Mouse (Mus musculus): ENCODE results near the gene Igf1r.

Igf1r gene

DNA sequence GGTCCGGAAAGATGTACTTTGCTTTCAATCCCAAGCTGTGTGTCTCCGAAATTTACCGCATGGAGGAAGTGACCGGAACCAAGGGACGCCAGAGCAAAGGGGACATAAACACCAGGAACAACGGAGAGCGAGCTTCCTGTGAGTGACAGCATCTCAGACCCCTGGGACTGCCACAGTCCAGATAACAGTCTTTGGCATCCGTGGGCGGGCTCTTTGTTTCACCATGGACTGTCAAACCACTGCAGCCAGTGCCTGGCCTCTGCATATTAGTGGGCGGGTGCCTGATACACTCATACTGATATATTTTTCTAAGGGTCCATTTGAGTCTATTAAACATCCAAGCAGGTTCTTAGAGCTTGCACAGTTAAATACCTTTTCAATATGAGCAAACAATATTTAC lies 230.8 kb downstream of the Igf1r start:
- no peak for DNase-seq

DNA sequence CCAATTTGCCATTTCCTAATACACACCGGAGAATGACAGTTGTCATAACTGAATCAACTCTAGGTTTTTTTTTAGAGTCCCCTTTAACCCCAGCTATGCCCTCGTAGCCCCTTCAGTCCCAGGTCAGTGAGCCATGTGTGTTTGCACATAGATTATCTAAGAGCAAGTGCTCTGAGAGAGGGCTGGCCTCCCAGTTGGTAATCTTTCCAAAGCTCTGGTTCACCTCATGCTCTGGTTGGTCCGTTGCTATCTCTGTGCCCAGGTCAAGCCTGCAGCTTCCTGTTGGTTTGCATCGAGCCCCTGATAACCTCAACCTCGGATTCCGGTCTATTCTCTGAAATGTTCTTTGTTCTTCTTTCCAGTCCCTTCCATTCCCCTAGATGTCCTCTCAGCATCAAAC lies 236.6 kb downstream of the Igf1r start:
- DNase-seq: no peak

DNA sequence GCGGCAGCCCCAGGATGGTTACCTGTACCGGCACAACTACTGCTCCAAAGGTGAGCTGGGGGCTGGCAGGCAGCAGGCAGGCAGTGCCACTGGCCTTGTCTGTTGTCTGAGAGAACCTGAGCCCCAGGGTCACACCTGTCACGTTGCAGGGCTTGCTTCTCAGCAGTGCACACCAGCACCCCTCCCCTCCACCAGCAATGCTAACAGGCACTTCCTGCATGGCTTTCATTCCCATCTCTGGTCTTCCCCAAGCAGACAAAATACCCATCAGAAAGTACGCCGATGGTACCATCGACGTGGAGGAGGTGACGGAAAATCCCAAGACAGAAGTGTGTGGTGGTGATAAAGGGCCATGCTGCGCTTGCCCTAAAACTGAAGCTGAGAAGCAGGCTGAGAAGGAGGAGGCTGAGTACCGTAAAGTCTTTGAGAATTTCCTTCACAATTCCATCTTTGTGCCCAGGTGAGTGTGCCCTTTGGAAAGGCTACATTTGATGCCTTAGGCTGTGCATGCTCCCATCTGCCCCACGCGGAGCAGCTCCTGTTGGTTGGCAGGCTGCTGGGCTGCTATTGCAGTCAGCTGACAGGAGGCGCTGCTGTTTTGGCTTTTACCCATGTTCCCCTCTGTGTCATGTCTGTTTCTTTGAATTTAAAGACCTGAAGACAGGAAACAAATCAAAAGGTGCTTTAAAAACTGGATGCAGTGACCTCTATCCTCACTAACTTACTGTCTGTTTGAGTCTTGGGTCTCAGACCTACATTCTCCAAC lies 237.2 kb downstream of the Igf1r start:
- DNase-seq: peak in 1 of 2 experiments; percentile 10

DNA sequence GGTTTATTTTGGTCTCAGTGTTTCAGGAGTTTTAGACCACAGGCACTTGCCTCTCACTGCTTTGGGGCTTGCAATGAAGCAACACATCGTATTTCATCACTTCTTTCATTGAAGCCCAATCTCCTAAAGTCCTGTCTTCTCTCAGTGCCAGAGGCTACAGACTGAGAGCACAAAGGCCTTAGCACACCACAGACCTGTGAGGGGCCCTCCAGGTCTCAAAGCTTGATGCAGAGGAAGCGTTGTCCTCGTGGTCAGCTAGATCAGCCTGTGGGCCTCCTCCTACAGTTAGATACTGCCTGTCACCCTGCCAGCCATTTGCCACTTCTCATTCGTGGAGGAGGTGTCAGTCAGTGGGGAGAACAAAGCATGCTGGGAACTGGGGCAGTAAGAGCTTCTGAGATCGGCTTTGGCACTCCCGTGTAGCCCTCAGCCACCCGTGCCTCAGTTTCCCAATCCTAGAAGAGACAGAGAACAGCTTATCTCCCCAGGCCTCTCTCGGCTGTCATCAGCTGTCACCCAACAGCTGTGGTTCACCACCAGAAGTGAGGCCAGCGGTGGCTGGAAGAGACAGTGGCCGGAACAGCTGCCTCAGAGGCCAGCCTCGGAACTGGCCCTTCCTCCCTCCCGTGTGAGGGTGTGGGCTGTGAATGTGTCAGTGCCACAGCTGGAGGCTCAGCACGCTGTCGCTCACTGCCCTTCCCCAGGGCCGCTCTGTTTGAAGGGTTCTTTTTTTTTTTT lies 241.5 kb downstream of the Igf1r start:
- DNase-seq: no peak

DNA sequence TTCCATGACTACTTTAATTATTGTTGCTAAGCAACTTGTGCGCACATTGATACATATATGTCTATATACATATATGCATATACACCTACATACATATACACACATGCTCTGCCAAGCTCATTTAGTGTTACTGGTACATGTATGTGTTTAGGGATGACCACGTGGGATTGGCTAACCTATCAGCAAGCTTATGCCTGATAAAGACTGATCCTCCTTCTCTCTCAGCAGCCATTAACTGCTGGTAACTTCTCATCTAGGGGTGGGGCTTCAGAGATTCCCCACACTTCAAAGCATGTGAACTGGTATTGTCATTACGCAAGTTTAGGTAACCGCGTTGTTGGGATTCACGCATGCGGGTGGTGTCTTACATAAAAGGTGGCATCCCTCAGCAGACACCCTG lies 247.0 kb downstream of the Igf1r start:
- DNase-seq: no peak

DNA sequence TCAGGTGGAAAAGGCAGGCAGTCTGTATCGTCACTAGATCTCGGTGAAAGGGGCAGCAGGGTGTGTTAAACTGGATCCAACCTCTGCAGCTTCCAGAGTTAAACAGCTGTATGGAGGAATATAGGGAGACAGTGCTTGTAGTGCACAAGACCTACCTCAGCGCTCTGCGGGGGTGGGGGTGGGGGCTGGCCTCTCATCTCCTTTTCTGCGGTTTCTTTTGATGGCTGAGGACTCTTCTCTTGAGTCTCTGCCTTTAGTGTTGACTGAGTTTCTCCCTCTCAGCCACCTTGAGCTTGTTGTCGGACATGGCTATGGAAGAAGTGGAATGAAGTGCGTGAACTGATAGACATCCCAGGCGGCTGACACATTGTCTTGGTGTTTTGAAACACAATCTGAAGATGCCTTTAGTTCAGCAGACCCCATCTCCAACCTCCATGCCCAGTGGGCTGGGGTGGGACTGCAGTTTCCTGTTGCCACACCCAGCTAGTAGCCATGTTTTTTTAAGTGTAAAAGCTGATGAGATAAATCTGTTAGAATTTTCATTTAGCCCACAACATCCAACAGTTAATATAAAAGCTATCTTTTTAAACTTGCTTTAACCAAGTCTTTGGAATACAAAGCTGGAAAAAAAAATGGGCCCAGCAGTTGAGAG lies 253.3 kb downstream of the Igf1r start:
- no peak for DNase-seq

DNA sequence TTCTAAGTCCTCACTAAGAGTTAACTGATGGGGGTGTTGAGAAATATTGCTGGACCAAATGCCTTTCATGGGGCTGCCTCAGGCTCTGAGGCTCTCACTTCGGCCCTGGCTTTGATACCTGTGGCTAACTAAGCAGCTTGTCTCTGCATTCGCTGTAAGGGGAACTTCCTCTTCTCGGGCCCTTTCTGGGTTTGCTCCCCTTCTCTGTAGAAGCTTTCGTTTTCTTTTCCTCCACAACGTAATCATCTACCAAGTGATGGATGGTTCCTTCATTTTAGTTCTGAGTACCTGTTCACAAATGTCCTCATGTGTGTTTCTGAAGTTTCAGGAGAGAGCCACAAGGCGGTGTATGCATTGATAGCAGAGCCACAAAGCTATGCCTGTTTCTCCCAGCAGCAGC lies 256.4 kb downstream of the Igf1r start:
- DNase-seq: peak in 1 of 2 experiments; percentile 15

DNA sequence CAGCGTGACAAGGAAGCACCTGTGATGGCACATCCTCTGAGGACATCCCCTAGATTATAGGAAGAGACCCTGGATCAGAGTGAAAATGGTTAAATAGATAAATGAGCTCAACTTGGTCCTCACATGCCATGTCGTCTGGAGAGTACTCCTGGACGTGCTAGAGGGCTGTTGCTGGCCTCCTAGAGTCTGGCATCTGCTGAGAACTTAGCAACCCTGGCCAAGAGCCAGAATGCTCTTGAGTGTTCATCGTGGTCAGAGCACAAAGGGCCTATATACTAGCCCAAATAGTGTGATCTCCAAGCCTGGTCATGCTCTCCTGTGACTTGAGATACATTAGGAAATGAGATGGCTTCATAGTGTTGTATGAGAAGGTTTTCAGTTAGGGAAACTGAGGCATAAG lies 257.8 kb downstream of the Igf1r start:
- no peak for DNase-seq

DNA sequence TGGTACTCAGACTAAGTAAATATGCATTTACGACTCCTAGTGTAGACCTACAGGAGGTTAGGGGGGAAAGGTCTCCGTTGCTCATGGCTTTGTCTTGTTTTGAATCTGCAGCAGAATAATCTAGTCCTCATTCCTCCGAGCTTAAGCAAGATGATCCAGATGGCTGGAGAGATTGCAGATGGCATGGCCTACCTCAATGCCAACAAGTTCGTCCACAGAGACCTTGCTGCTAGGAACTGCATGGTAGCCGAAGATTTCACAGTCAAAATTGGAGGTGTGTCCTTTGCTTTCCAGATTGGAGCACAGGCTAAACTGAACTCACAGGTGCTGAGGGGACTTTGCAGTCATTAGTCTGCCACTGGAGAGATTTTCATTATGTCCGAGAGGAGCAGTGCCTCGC lies 259.3 kb downstream of the Igf1r start:
- DNase-seq: no peak

DNA sequence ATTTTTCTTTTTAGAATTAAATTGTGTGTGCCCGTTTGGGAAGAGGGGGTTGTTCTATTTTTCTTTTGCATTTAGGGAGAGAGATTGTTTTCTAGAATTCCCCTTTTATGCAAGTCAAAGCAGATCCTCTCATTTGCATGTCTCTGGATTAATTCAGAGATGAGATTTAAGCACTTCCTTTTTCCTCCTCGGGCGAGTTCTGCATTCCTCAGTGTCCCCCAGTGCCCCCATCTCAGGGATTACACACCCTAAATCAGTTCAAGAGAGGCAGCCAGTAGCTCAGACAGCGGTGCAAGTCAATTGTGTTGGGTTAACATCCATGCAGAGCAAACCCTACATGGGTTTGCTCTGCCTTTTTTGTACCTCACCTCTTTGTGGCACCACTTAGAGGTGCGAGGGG lies 261.2 kb downstream of the Igf1r start:
- no peak for DNase-seq

DNA sequence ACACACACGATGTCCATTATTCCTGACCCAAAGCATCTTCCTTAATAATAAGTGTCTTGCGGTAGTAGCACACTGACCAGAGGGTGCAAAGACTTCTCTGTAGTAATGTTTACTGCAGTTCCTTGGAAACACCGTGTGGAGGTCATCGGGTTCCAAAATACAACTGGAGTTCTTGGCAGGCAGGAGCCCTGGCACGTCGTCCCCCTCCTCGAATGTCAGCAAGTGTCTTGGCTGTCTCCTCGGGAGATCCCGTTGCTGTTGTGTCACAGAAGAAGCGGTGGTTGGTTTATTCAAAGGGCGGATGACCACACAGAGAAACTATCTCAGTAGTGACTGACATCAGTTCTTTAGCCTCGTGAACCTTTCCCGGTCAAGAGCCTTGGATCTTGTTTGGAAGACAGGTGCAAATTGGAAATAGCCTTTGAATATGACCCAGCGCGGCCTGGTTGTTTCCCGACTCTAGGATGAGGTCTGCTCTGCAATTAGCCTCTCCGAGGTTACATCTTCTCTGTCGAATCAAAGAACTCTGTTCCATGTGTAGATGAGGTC lies 263.0 kb downstream of the Igf1r start:
- no peak for DNase-seq

DNA sequence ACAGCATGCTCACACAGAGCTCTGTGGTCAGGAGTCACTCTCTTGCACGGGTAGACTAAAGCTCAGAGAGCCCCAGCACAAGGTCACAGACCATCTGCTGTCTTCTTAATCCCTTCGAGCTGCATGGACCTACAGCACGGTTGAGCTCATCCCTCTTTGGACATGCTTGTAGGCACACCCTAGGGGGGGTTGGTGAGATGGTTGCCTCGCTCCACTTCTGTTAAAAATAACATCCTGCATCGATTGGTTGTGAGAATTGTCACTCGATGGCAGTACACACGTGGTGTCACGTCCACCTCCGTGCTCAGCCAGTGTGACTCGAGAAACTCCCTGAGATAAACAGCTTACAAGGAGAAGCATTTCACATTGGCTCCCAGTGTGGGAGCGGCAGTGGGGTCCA lies 266.3 kb downstream of the Igf1r start:
- no peak for DNase-seq

DNA sequence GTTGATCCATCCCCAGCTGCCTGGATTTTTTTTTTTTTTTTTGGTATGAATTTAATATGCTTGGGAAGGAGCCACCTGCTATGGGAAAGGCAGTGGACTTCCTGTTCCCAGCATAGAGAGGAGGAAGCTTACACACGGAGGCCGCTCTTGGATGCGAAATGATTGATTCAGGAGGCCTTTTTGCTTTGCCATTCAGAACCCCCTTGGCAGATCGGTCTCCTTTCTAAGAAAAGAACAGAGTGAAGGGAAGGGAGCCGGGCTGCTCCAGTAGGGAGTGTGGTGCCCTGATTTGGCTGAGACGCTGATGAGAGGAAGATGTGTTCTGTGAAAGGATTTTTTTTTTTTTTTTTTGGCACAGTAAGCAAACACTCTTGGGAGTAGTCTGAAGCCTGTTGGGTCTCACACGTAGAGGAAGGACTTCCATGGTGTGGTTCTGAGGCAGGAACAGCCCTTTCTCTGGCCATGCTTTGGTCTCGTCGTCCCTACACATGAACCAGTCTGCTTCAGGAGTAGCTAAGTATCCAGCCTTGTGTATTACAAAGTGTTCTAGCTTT lies 269.1 kb downstream of the Igf1r start:
- DNase-seq: no peak

DNA sequence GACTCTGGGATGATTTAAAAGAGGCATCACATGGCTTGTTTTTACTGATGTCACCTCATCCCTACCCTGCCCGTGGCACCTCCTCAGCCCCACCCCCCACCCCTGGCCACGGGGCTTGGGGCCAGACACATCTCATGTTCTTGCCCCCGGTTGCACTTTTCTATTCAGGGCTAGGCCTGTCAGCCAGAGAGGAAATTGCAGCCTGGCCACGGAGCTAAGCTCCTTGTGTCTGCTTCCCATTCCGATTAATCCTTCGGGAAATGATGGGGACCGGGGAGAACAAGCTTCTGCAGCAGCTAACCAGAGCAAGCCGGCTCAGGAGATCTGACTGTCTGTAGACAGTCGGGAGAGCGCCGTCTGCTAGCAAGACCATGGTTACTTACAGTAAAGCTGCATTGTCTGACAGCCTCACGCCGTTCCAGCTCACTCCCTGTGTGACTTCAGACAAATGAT lies 270.8 kb downstream of the Igf1r start:
- DNase-seq: no peak

DNA sequence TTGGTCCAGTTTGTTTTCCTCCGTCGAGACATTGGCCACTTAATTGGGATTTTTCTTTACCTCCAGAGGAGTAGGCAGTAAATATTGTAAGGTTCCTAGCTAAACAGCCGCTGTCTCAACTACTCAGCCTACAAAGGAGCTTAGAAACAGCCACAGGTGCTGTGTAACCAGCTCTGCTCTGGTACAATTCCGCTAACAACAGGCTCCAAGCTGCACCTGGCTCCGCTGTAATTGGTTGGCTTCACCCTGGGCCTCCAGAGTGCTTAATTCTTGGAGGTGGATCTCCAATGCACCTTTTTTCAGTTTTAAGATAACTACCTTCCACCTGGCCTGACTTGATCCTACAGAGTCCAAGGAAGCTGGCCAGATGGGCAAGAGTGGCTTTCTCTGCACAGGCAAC lies 271.4 kb downstream of the Igf1r start:
- no peak for DNase-seq

DNA sequence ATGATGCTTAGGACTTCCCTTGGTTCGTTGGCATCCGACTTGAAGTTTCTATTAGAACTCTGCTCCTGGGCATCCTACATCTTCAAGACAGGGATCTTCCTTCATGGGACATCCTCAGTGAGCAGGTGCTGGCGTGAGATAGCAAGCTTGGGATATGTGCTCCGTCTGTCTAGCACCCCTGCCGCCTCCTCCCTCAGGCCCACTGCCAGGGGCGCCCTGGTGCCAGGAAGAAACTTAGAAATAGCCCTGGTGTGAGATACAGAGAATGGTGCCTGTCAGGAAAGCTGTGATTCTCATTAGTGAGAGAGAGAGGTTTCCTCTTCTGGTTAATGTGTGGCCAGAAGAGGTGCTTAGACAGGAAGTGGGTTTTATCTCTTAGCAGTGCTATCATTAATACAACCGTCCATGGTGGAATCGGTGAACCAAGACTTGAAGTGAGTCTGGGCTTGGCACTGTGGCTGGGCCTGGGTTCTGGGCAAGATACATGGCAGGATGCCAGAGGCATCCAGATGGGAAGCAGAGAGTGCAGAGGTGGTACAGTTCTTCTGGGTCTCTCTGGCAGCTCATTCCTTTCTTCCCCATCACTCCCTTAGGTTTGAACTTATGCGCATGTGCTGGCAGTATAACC lies 272.9 kb downstream of the Igf1r start:
- no peak for DNase-seq

DNA sequence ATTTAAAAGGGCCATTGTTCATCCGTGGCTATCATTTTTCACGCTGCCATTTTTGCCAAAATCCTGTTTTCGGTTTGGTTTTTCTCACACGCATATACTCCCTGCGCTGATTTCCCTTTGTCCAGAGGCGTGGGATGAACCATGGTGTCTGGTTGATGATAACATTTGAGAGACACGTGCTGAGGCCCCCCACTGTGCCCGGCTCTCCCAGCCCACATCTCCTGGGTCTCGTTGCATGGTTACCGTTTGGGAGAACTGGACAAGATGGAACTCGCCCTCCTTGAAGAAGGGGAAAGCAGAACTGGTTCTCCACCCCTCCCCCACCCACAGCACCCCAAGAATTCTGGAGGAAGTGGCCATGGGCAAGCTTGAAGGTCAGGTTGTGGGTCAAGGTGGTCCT lies 274.4 kb downstream of the Igf1r start:
- DNase-seq: no peak

DNA sequence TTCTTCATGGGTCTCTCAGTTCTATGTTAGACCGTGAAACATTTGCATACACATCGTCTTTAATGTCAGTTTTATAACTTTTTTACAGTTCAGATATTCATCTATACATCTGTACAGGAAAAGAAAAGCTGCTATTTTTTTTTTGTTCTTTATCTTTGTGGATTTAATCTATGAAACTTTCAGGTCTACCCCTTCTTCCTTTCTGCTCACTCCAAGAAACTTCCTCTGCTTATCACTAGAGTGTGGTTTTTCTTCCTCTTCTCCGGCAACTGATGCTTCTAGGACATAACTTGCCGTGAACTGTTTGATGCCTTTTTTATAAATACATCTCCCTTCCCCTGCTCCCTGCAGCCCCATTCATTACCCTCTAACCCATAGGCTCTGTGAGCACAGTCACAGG lies 275.0 kb downstream of the Igf1r start:
- no peak for DNase-seq

DNA sequence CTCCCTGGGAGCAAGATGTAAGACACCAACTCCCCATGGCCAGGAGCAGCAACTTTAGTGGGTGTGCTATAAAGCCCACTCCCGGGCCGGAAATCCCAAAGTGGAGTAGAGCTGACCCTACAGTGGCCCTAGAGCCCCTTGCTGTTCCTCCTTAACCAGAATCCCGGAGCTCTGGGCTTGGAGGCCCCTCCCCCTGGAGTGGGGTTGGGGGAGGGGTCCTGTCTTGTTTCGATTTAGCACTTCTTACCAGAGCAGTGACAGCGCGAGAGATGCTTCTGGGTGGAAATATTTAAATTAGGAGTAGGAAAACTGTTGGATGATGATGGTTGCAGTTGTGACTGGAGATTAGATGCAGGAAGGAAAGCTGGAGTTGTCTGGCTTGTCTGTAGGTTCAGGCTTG lies 275.9 kb downstream of the Igf1r start:
- DNase-seq: no peak

DNA sequence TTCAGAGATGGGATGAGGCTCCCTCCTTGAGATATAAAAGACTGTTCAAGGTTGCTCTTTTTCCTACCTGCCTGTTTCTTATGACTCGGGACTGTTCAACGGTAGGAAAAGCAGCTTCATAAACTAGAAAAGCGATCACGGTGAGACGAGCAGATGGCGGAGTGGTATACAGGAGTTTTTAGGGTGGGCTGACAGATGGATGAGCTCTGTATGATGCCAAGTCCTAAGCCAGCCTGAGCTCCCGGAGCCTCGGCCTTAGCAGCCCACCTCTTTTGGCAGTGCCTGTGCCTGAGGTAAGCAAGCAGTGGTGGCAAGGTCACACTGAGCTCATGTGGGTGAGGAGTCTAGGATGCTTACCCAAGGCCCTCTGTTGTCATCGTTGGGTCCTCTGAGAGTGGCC lies 278.2 kb downstream of the Igf1r start:
- DNase-seq: no peak

DNA sequence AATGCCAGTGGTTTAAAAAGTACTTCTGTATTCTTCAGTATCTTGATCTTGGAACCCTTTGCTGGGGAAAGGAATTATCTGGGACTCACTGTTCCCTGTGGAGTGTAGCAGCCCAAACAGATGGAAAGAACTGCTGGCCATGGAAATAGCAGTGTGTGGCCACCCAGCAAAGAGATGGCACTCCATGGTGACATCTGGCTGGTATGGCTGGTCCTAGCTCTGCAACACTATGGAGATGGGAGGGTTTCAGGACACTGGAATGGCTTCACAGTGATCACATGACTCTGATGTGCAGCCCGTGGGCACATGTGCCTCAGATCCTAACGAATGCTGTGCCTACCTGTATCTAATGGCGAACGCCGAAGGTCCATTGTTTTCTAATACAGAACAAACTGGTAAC lies 279.9 kb downstream of the Igf1r start:
- no peak for DNase-seq

DNA sequence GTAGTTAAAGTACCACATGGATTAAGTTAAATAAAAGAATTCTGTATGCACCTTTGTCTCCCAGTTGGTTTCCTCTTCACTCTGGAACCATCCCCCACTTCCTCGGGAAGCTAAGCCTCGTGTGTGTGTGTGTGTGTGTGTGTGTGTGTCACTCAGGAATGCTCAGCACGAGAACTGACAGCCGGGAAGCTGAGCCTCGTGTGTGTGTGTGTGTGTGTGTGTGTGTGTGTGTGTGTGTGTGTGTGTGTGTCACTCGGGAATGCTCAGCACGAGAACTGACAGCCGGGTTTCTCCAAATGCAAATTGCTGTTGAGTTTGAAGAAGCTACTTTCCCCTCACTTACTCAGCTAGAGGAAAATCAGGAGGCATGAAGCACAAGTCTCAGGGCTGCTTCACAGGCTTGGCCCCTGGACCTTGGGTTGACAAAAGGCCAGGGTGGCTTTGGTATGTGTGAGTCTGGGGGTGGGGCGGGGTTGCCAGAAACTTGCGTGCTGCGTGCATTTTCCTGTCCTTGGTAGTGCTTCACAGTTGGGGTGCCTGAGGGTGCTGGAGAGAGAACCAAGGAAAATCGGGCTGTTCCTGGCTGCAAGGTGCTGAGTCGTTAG lies 281.1 kb downstream of the Igf1r start:
- DNase-seq: no peak

Measured in spleen, adult 18-20 months (tissue).